In the genomic region with DNA sequence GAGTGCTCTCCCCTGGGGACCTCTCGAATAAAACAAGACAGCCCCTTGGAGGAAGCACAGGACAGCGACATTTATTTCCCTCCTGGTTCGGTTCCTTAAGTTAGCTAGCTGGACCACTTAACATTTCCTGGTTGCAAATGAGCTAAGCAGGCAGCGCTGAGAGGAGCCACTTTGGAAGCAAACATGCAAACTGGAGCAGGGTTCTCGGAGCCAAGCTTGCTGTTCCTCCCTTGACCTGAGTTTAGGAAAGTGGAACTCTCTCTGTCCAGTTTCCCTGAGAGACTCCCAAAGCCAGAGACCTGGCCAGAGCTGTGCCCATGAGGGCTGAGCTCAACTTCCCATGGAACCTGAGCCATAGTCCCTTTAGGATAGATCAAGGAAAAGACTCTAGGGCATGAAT, we compare ENCODE assay signal across 19 mouse cellular contexts.
DNase-seq lines count a peak whose midpoint lies in the region; ATAC-seq lines count a peak whose summit lies in the region.
"Had no signal": no experiment of that assay in that cellular context is flagged by ENCODE, and none has a peak within 500 bp of the region (broad histone marks: within the 10 kb centered on the region; RNA-seq: fewer than 3 reads in every experiment).

No protein-coding gene starts in this region.

- H3K4me3 ChIP-seq in kidney, embryonic 16.5 days (ENCODE audit: low read length): no peak overlapping the region
- H3K4me3 ChIP-seq: embryonic facial prominence, embryonic 10.5 days; forebrain, embryonic 13.5 days; hindbrain, embryonic 13.5 days; intestine, embryonic 15.5 days had no signal

- ATAC-seq in kidney, embryonic 16.5 days (ENCODE audit: low FRiP score, low TSS enrichment): 0 out of 2 replicates have a peak, but pooled peaks have one; percentile 27
- ATAC-seq: activated CD4-positive, CD25-positive, alpha-beta regulatory T cell, adult 4 months; forebrain, embryonic 13.5 days; forebrain, postnatal 0 days; hindbrain, postnatal 0 days; intestine, embryonic 15.5 days; Patski had no signal

- no peaks in the 10 kb centered on the region for H3K9me3 ChIP-seq in kidney, embryonic 16.5 days (ENCODE audit: low read length)
- H3K9me3 ChIP-seq: embryonic facial prominence, embryonic 10.5 days; forebrain, embryonic 13.5 days; hindbrain, embryonic 13.5 days; intestine, embryonic 15.5 days had no signal

- no peak overlapping the region for H3K27ac ChIP-seq in kidney, embryonic 16.5 days (ENCODE audit: low read length)
- H3K27ac ChIP-seq: embryonic facial prominence, embryonic 10.5 days; forebrain, embryonic 13.5 days; hindbrain, embryonic 13.5 days; hindbrain, postnatal 0 days; intestine, embryonic 15.5 days had no signal

- no peaks in the 10 kb centered on the region for H3K36me3 ChIP-seq in kidney, embryonic 16.5 days (ENCODE audit: insufficient read depth, low read length)
- H3K36me3 ChIP-seq: embryonic facial prominence, embryonic 10.5 days; hindbrain, embryonic 13.5 days; intestine, embryonic 15.5 days had no signal

- peak; percentile 15 for DNase-seq in gastrocnemius, postnatal 10 days
- DNase-seq in gastrocnemius, postnatal 36 days: no peak
- peak; percentile 18 to 35 for DNase-seq in heart, adult 18-20 months
- no peak for DNase-seq in heart, postnatal 25 days (ENCODE audit: low spot score)
- no peak for DNase-seq in kidney, postnatal 14 days
- DNase-seq in urinary bladder, postnatal 14 days (ENCODE audit: low spot score): no peak
- DNase-seq: adrenal gland, postnatal 36 days; cerebellum, adult 2 months; cerebellum, postnatal 10 days; forebrain, postnatal 0 days; kidney, adult 18-20 months had no signal

- H3K9ac ChIP-seq in kidney, embryonic 16.5 days (replicated peaks; ENCODE audit: low read length): no peak overlapping the region
- H3K9ac ChIP-seq: forebrain, embryonic 13.5 days; forebrain, postnatal 0 days; hindbrain, embryonic 13.5 days; intestine, embryonic 15.5 days had no signal

- WGBS in kidney, embryonic 16.5 days: 21% methylated on average over 5 of the region's 5 CpGs

- H3K4me1 ChIP-seq in kidney, embryonic 16.5 days (ENCODE audit: insufficient read depth, low read length): peaks cover 22% of the 10 kb centered on the region

- peaks cover 23% of the 10 kb centered on the region for H3K27me3 ChIP-seq in kidney, embryonic 16.5 days (ENCODE audit: insufficient read depth, low read length)
- H3K27me3 ChIP-seq: intestine, embryonic 15.5 days; Patski had no signal

- H3K4me2 ChIP-seq in kidney, embryonic 16.5 days (replicated peaks; ENCODE audit: low read depth, low read length): no peak overlapping the region
- H3K4me2 ChIP-seq: forebrain, embryonic 13.5 days; hindbrain, embryonic 13.5 days; intestine, embryonic 15.5 days had no signal

- intact Hi-C loops in gastrocnemius, postnatal 36 days (cut with DNase I): no loop called here
- intact Hi-C loops in heart, postnatal 25 days (cut with DNase I): no loop called here

Comparison
In these comparisons a context has a peak if more than half of its experiments do, and no peak if none do; other contexts are left out.
1. DNase-seq: peak in gastrocnemius, postnatal 10 days (single experiment) and heart, adult 18-20 months (2 of 2); none in gastrocnemius, postnatal 36 days (0 of 2), heart, postnatal 25 days (single experiment), kidney, postnatal 14 days (single experiment) and urinary bladder, postnatal 14 days (single experiment).